8 mouse cellular contexts compared by ENCODE assay signal in genomic region chr7:5038109-5038732, GRCm38 (mm10). TPM values are rescaled to one million over a fixed set of nuclear protein-coding genes. Genes with fewer than 3 reads are reported as not detected.
DNase-seq lines count a peak whose midpoint lies in the region; ATAC-seq lines count a peak whose summit lies in the region.

Gene Zfp784 (minus strand): TSS chr7:5038446.

- H3K27me3 ChIP-seq in hindbrain, embryonic 12.5 days: no peaks in the 10 kb centered on the region

- DNase-seq in Muller cell, postnatal 12 days (ENCODE audit: inconsistent ontology term): peak; percentile 96
- peak; percentile 96 for DNase-seq in cerebellum, adult 9-11 months
- DNase-seq in frontal cortex, adult 2 months (ENCODE audit: extremely low spot score in 1 of 2, low spot score in 1 of 2): peak; percentile 81 to 90
- peak; percentile 80 to 96 for DNase-seq in layer of hippocampus, postnatal 25 days (ENCODE audit: extremely low spot score in 1 of 2, low spot score in 1 of 2)
- peak; percentile 95 for DNase-seq in lung, postnatal 25 days (ENCODE audit: low spot score)
- DNase-seq in retina, embryonic 14.5 days (ENCODE audit: low spot score): peak; percentile 91
- peak; percentile 96 for DNase-seq in thymus, postnatal 4 days

- H3K36me3 ChIP-seq in hindbrain, embryonic 12.5 days: peaks cover 29% of the 10 kb centered on the region

- H3K4me2 ChIP-seq in hindbrain, embryonic 12.5 days (replicated peaks): peak within 1 kb of the TSS; percentile 54

- peak within 1 kb of the TSS; percentile 98 for H3K27ac ChIP-seq in hindbrain, embryonic 12.5 days

- WGBS in hindbrain, embryonic 12.5 days: under 1% methylated on average over 48 of the region's 48 CpGs

- H3K9ac ChIP-seq in hindbrain, embryonic 12.5 days: peak within 1 kb of the TSS; percentile 73

- H3K4me1 ChIP-seq in hindbrain, embryonic 12.5 days: peaks cover 12% of the 10 kb centered on the region; the same call in 1 of the 2 replicates

- peak; percentile 97 for ATAC-seq in hindbrain, embryonic 12.5 days (ENCODE audit: low FRiP score)

- peak within 1 kb of the TSS; percentile 66 for H3K4me3 ChIP-seq in hindbrain, embryonic 12.5 days

- no peaks in the 10 kb centered on the region for H3K9me3 ChIP-seq in hindbrain, embryonic 12.5 days (replicated peaks)

RNA-seq across cellular contexts. Expression of gene Zfp784, which starts in this region (rescaled TPM):
- 8.4 and 8.8 TPM in 2 replicates for polyA plus RNA-seq in frontal cortex, adult 2 months (2012; rRNA removed)
- polyA plus RNA-seq in hindbrain, embryonic 12.5 days (2016; fragmentation: Nextera tagmentation; extraction: Ambion mirVana): 6.1 and 6.9 TPM in 2 replicates
- total RNA-seq in layer of hippocampus, postnatal 25 days (2021): 1 to 10 TPM; 5.1 to 6.5 TPM

Comparison
In these comparisons a context has a peak if more than half of its experiments do, and no peak if none do; other contexts are left out.
1. Peak in every context shown above with its lines: DNase-seq, ATAC-seq, H3K4me3 ChIP-seq and H3K27ac ChIP-seq.